Mouse (Mus musculus) embryonic fibroblast, embryonic 13.5 days (primary cell): ENCODE data around the gene Spen.

Experiments
- CTCF ChIP-seq: IDR thresholded peaks from 2 replicates; pipeline ENCODE4 v1.5.1; 2011; ENCODE audit warnings: mild to moderate bottlenecking, control low read depth, low read length, moderate library complexity, borderline replicate concordance; ENCODE audit not compliant: insufficient read depth
- POLR2A ChIP-seq: IDR thresholded peaks from 2 replicates; pipeline ENCODE4 v1.6.1; 2011; ENCODE audit warnings: low read depth, mild to moderate bottlenecking, control low read depth, low read length, moderate library complexity

DNA sequence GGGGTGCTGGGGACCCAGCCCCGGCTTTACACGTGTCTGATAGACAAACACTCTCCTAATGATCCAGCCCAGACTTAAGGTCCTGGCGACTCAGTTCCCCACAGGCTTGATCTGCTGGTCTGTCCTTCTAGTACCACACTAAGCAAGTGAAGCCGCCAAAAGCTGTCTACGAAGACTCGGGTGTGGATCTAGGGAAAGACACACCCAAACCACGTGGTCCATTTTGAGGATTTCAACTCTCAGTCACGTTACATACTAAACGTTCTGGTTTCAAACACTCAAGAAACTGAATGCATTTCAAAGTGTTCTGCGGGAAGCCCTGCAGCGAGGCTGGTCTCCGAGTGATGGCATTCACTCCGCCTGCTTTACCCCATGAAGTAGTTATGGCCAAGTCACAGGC is 27.9 kb downstream of the Spen start:
- no peak for TF ChIP-seq CTCF
- no peak for TF ChIP-seq POLR2A
